Mouse (Mus musculus) thymus, adult 18-20 months (tissue): ENCODE measurements around the gene Rab4a.
A peak's percentile ranks its signal among the peaks of the same experiment; 100 is the strongest.

Source experiments
- DNase-seq, 2 experiments: peaks; one replicate each; pipeline ENCODE4 v3.0.0; 2022; ENCODE audit warnings: mixed read lengths in 2 of 2

Rab4a gene

DNA sequence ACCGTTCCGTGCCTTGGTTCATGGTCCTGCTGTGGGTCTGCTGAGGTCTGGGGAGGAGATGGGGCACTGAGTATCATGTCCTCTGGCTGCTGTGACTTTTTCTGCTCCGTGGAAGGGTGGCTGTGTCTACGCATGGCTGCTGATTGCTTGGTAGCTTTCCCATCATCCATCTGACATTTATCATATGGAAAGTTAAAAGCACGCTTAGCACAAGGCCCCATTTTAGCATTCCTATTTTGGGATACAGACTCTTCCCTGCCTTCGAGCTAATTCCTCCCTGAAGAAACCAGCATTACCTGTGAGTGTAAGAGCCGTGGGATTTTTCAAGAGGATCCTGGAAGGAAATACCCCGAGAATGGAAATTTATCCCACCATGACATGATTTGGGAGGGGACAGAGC, 11.2 kb downstream of the Rab4a start:
- no peak for DNase-seq

DNA sequence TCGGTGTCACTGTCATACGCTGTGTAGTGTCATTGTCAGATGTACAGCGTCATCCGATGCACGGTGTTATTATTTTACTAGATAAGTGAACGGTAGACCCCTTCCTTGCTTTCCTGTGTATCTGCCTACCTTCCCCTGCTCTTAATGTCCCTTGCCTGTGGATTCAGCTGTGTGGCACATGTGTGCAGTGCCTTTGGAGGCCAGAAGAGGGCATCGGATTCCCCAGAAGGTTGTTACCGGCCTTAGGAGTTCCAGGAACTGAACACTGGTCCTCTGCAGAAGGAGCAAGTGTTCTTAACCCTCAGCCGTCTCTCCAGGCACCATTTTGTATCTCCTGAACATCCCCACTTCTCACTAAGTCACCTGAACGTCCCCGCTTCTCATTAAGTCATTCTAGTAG, 12.0 kb downstream of the Rab4a start:
- no peak for DNase-seq

DNA sequence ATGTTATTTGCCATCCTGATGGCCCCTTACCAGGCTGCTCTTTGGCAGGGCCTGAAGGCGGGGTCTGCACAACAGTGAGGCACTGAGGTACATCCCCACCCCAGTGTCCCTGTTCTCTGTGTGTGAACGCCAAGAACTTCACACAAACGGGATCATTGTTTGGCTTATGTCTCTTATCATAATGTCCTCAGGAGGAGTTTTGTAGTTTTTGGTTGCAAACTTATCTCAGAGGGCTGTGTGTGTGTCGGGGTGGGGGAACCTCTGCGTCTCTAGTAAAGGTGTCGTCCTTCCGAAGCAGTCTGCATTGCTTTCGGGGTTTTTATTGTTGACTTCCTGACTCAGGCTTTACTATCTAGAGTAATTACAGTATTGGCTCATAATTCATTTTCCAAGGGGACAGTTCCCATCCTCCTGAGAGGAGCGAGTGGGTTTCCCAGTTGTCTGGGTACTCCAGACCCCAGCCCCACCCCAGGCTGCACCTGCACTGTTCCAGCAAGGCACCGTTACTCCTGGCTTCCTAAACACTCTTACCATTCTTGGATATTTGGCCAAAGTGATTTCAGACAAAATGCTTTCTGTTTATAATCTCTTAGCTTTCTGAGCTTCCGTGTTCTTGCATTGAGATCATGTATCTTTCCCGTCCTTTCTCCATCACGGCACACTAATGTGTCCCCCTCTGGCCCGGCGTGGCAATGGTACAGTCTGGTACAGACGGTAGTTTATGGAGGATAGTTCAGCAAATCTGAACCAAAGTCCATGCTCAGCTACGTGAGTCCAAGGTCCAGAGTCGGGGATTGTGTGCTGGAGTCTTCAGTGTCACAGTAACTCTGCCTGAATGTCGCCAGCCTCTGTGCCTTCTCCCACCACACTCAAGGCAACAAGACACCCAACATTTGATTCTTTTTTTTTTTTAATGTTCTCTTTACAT, 14.2 kb downstream of the Rab4a start:
- DNase-seq, result no peak

- DNase-seq, result no peak
Measured at GRCm38 (mm10) chr8:123820780-123821179, 15.0 kb downstream of the Rab4a start.

- DNase-seq, result no peak
Measured at GRCm38 (mm10) chr8:123823111-123823510, 17.3 kb downstream of the Rab4a start.

- no peak for DNase-seq
Measured at GRCm38 (mm10) chr8:123823532-123824123, 17.8 kb downstream of the Rab4a start.

DNA sequence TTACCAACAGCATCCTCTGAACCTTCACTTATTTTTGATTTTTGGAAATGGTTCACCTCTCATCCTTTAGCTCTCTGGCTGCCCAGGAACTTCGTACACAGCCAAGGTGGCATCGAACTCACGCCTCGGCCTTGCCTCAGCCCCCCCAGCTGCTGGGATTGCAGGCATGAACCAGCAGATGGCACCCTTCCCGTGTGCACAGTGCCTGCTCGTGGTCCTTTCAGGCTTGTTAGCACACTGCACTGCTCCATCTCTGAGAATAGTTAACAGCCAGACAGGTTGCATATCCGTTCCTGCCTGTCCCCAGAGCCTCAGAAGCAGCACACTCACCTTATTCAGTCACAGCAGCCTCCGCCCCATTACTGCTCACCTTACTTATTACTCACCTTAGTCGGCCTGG, 20.2 kb downstream of the Rab4a start:
- no peak for DNase-seq

GRCm38 (mm10) chr8:123826758-123827157, 21.0 kb downstream of the Rab4a start:
- DNase-seq, result no peak

DNA sequence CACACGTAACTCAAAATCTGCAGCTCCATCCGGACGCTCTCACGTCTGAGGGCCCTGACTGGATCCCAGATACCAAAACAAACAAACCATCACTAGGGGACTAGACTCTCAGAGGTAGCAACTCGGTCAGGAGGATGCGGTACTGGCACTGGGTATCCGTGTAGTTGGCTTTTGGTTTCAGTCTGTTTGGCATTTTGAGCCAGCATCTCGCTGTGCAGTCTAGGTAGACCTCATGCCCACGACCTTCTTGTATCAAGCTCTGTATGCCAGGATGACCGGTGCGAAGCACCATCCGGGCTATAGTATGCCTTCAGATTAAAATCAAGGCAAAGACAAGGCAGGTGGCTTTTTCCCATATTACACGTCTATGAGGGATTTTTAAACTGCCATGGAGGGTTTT, 21.7 kb downstream of the Rab4a start:
- DNase-seq, result no peak

DNA sequence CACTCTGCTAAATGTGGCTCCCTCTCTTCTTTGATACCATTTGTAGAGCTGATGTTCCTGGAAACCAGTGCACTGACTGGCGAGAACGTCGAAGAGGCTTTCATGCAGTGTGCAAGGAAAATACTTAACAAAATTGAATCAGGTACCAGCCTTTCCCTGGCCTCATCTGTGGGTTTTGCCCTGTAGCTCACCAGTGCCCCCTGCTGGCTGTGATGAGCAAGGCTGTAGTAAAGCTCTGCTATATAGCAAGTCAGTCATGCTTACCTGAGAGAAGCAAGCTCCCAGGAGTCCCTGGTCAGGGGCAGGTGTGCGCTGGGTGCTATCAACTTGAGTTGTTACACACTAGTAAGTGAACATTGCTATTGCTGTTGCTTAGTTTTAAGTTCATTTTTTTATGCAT, 27.0 kb downstream of the Rab4a start:
- peak in 1 of 2 experiments; percentile 20 for DNase-seq

- peak; percentile 13 to 34 for DNase-seq
Measured at GRCm38 (mm10) chr8:123835451-123835850, 29.7 kb downstream of the Rab4a start.

- no peak for DNase-seq
Measured at GRCm38 (mm10) chr8:123836354-123836753, 30.6 kb downstream of the Rab4a start.

GRCm38 (mm10) chr8:123838496-123838895, 32.7 kb downstream of the Rab4a start:
- no peak for DNase-seq

DNA sequence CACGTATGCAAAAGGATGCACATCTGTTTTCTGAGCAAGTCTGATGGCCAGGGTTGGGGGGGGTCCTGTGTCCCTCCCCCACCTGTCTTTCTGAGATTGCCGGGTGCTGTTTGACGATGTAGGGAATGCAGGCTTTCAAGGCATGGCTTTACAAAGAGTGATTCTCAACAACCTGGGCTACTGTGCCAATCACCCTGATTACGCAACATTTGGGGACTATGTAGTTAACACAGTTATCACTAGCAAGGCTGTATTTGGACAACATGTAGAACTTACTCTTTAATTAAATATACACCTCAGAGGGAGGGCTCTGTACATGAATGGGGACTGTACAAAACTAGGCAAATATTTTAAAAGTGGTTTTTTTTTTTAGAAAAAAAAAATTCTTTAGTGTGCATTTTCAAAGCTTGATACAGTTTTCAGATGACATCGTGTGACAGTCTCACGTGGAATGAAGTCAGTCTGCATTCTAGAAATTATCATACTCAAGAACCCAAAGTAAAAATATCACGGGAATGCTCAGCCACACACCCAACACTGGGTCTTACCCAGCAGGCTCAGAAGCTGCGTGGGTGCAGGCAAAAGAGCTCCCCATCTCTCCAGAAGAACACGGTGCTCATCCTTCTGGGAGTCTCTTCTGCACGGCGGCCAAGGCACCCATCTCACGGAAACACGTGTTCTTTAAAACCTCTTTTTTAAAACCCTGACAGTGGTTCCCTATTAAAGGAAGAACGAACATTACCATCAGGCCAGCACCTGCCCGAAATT, 35.0 kb downstream of the Rab4a start:
- DNase-seq, result no peak

GRCm38 (mm10) chr8:123842086-123842485, 36.3 kb downstream of the Rab4a start:
- no peak for DNase-seq

GRCm38 (mm10) chr8:123844341-123844740, 38.6 kb downstream of the Rab4a start:
- no peak for DNase-seq

DNA sequence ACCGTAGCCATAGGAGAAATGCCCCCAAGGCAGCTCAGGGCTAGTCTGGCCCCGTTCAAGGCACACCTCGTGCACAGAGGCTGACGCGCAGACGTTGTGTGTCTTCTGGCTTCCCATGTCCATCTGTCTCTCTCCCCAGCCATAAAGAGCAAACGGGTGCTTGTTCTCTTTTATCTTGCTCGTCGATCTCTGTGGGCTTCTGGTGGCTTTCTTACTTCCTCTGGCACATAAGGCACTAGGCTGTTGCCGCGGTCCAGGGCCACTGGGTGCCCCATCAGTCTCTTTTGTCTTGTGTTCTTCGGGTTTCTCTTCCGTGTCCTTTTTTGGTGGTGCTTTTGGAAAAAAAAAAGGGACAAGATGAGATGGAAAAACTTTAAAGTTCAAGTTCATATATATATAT, 39.3 kb downstream of the Rab4a start:
- DNase-seq, result no peak

DNA sequence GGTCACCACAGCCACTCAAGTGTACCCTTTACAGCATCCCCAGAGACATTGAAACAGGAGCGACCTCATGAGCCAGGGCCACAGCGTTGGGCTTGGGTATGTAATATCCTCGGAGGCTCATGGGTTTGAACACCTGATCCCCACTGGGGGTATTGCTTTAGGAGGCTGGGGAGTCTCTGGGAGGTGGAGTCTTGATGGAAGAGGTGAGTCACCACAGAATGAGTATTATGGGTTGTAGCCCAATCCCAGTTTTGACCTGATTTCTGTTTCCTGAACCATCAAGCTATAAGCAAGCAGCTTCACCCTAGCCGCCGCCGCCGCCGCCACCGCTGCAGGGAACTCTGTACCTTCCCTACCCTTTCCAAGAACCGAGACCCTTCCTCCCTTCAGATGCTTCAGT, 40.2 kb downstream of the Rab4a start:
- DNase-seq, result no peak

GRCm38 (mm10) chr8:123846509-123846908, 40.7 kb downstream of the Rab4a start:
- no peak for DNase-seq

- no peak for DNase-seq
Measured at GRCm38 (mm10) chr8:123847546-123847945, 41.8 kb downstream of the Rab4a start.

DNA sequence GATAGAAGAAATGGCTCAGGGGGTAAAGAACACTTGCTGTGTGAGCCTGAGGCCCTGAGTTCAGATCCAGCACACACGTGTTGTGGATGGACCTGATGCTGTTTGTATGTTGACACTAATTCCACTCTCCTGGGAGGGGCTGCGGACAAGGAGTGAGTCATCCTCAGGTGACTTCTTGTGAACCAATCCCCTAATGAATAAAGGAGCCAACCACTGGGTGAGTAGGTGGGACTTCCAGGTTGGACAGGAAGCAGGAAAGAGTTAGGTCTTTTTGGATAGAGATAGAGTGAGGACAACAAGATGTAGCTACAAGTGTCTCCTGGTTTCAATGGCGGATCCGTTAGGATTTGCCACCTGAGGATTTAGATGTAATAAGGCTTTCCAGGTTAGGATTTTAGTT, 43.6 kb downstream of the Rab4a start:
- no peak for DNase-seq

DNA sequence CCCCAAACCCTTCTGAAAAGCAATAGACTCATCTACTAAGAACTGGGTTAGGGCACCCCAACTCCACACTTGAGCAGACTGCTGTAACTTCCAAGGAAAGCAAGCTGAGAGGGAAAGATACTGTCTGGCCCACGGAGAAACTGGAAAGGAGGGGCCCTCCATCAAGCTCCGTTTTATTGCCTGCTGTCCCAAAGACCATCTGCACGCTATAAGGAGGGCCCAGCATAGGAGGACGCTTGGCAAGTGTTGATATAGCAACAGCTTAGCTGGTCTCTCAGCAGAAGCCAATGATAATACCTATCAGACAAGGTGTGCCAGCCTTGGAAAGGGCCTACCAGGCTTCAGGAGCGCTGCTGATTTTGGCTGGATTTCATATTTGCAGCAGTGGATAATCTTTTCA, 45.8 kb downstream of the Rab4a start:
- no peak for DNase-seq

DNA sequence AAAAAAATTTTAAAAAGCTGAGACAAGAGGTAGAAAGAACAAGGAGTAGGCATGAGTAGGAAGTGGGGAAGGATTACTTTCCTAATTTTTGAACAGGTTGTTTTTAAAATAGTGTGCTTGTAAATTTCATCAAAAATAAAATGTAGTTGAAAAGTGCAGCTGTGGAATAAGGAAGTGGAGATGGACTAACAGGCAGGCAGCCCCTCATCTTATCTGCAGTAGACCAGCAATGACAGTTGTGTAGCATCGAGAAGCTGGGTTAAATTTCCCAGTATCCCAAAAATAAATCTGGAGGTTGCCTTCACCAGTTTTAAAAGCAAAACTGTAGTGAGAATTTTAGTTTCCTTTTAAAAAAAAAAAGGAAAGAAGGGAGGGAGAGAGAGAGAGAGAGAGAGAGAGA, 48.5 kb downstream of the Rab4a start:
- no peak for DNase-seq
